Mouse (Mus musculus): Measurements from ENCODE around the gene Mapkapk3. TPM values are rescaled to one million over a fixed set of nuclear protein-coding genes. Genes with fewer than 3 reads are reported as not detected.
A peak's percentile ranks its signal among the peaks of the same experiment; 100 is the strongest.

Gene Mapkapk3
- total and polyA plus RNA-seq, 3 experiments: 29.9 to 39.8 (median 30.1) TPM

- Histone ChIP-seq H3K79me2 (replicated peaks; ENCODE audit: control insufficient read depth, extremely low read depth, insufficient read depth, poor library complexity, severe bottlenecking) (no peaks in the 10 kb centered on the region), H3K27me3 (replicated peaks) (no peaks in the 10 kb centered on the region), H3K9ac (ENCODE audit: insufficient read depth, low read depth) (no peak overlapping the region), H3K4me2 (ENCODE audit: insufficient read depth, low read depth, poor library complexity, severe bottlenecking) (no peak overlapping the region), H3K27ac (ENCODE audit: insufficient read depth, low read depth) (no peak overlapping the region), H3K4me1 (ENCODE audit: control insufficient read depth in 1 of 2, insufficient read depth in 2 of 2) (peaks cover 23 to 46% of the 10 kb centered on the region in 2 experiments), H3K36me3 (replicated peaks in 1 of 2; ENCODE audit: control insufficient read depth in 1 of 2, insufficient read depth in 1 of 2, low read length in 1 of 2) (peaks cover 0 to 55% of the 10 kb centered on the region in 2 experiments), H3K4me3 (replicated peaks in 1 of 3; ENCODE audit: low read depth in 2 of 3, low read length in 2 of 3, poor library complexity in 1 of 3) (no peak overlapping the region), H3K9me3 (replicated peaks; ENCODE audit: low read length) (no peaks in the 10 kb centered on the region)
- in situ Hi-C loops (cut with MboI; ENCODE audit: low pct_ligation_motif_present, low pct_unique_long_range_greater_than_20kb, low sequenced_read_pairs) (loop anchor here (25.0 kb wide), 1 partner anchor 616 kb away; the partner anchor contains the start of gene Grm2), dilution Hi-C loops (cut with MboI; ENCODE audit: extremely low pct_ligation_motif_present, extremely low pct_unique_long_range_greater_than_20kb, low sequenced_read_pairs) (no loop called here)
- TF ChIP-seq POLR2A (IDR thresholded peaks at IDR 0.05; ENCODE audit: low read depth, low read length) (no peak), CHD2 (IDR thresholded peaks at IDR 0.05; ENCODE audit: low read length) (no peak), USF2 (conservative IDR thresholded peaks at IDR 0.05; ENCODE audit: low read depth, low read length) (no peak), TBP (conservative IDR thresholded peaks at IDR 0.05; ENCODE audit: low read depth, low read length) (no peak), CTCF (conservative IDR thresholded peaks at IDR 0.05 in 1 of 2, IDR thresholded peaks at IDR 0.05 in 1 of 2; ENCODE audit: low read depth in 2 of 2, low read length in 2 of 2) (peak in 1 of 2 experiments; percentile 41; a peak in 2 of 4 replicates), ELF1 (IDR thresholded peaks at IDR 0.05; ENCODE audit: low read depth, low read length) (no peak), SIN3A (IDR thresholded peaks at IDR 0.05; ENCODE audit: low read length) (no peak), MAZ (IDR thresholded peaks at IDR 0.05; ENCODE audit: low read depth, low read length) (no peak), RAD21 (IDR thresholded peaks at IDR 0.05; ENCODE audit: low read depth, low read length) (peak; percentile 43), RCOR1 (conservative IDR thresholded peaks at IDR 0.05; ENCODE audit: low read depth, low read length) (no peak), NRF1 (IDR thresholded peaks at IDR 0.05; ENCODE audit: low read depth, low read length) (no peak), SMC3 (IDR thresholded peaks at IDR 0.05; ENCODE audit: low read depth, low read length) (peak; percentile 25), NELFE (IDR thresholded peaks at IDR 0.05; ENCODE audit: low read depth, low read length) (no peak), MXI1 (IDR thresholded peaks at IDR 0.05; ENCODE audit: low read depth, low read length) (no peak), POLR2AphosphoS2 (IDR thresholded peaks at IDR 0.05; ENCODE audit: low read depth, low read length) (no peak)
- no peak for DNase-seq (ENCODE audit: extremely low read depth)
These were observed 10.9 kb downstream of the Mapkapk3 start for GRCm38 (mm10) chr9:107278527-107279377.

GRCm38 (mm10) chr9:107278126-107278525, 11.6 kb downstream of the Mapkapk3 start:
- H3K9me3 ChIP-seq (replicated peaks; ENCODE audit: low read length): no peaks in the 10 kb centered on the region
- H3K27ac ChIP-seq (ENCODE audit: insufficient read depth, low read depth): no peak overlapping the region
- no peak for DNase-seq (ENCODE audit: extremely low read depth)
- H3K4me3 ChIP-seq (replicated peaks in 1 of 3; ENCODE audit: low read depth in 2 of 3, low read length in 2 of 3, poor library complexity in 1 of 3): no peak overlapping the region
- TF ChIP-seq USF2 (conservative IDR thresholded peaks at IDR 0.05; ENCODE audit: low read depth, low read length): no peak
- no peak for TF ChIP-seq RCOR1 (conservative IDR thresholded peaks at IDR 0.05; ENCODE audit: low read depth, low read length)
- no peak for TF ChIP-seq EP300 (IDR thresholded peaks at IDR 0.05; ENCODE audit: low read length)
- TF ChIP-seq ZC3H11A (IDR thresholded peaks at IDR 0.05; ENCODE audit: low read depth, low read length): no peak
- H3K9ac ChIP-seq (ENCODE audit: insufficient read depth, low read depth): no peak overlapping the region
- no peaks in the 10 kb centered on the region for H3K27me3 ChIP-seq (replicated peaks)
- peaks cover 23 to 46% of the 10 kb centered on the region in 2 experiments for H3K4me1 ChIP-seq (ENCODE audit: control insufficient read depth in 1 of 2, insufficient read depth in 2 of 2)
- in situ Hi-C loops (cut with MboI; ENCODE audit: low pct_ligation_motif_present, low pct_unique_long_range_greater_than_20kb, low sequenced_read_pairs): loop anchor here (25.0 kb wide), 1 partner anchor 616 kb away; the partner anchor contains the start of gene Grm2
- H3K36me3 ChIP-seq (replicated peaks in 1 of 2; ENCODE audit: control insufficient read depth in 1 of 2, insufficient read depth in 1 of 2, low read length in 1 of 2): peaks cover 0 to 56% of the 10 kb centered on the region in 2 experiments
- dilution Hi-C loops (cut with MboI; ENCODE audit: extremely low pct_ligation_motif_present, extremely low pct_unique_long_range_greater_than_20kb, low sequenced_read_pairs): no loop called here
- no peaks in the 10 kb centered on the region for H3K79me2 ChIP-seq (replicated peaks; ENCODE audit: control insufficient read depth, extremely low read depth, insufficient read depth, poor library complexity, severe bottlenecking)
- H3K4me2 ChIP-seq (ENCODE audit: insufficient read depth, low read depth, poor library complexity, severe bottlenecking): no peak overlapping the region
